Mouse (Mus musculus): Measurements from ENCODE around the gene Agtrap.

Gene Agtrap

GRCm38 (mm10) chr4:148079212-148079611 lies 8.6 kb downstream of the Agtrap start:
- DNase-seq (ENCODE audit: low read depth, low spot score) = no peak

GRCm38 (mm10) chr4:148075881-148076280 lies 11.9 kb downstream of the Agtrap start:
- DNase-seq (ENCODE audit: low read depth, low spot score) = no peak

- DNase-seq (ENCODE audit: low read depth, low spot score) = no peak
Observed at GRCm38 (mm10) chr4:148075259-148075658, 12.6 kb downstream of the Agtrap start.

GRCm38 (mm10) chr4:148074521-148075189 lies 13.2 kb downstream of the Agtrap start:
- no peak for DNase-seq (ENCODE audit: low read depth, low spot score)

- no peak for DNase-seq (ENCODE audit: low read depth, low spot score)
Observed at GRCm38 (mm10) chr4:148071508-148071907, 16.3 kb downstream of the Agtrap start.

- no peak for DNase-seq (ENCODE audit: low read depth, low spot score)
Observed at GRCm38 (mm10) chr4:148069602-148070218, 18.1 kb downstream of the Agtrap start.

GRCm38 (mm10) chr4:148067346-148067745 lies 20.5 kb downstream of the Agtrap start:
- no peak for DNase-seq (ENCODE audit: low read depth, low spot score)

- no peak for DNase-seq (ENCODE audit: low read depth, low spot score)
Observed at GRCm38 (mm10) chr4:148066401-148066744, 21.5 kb downstream of the Agtrap start.

- DNase-seq (ENCODE audit: low read depth, low spot score) = no peak
Observed at GRCm38 (mm10) chr4:148065702-148066400, 22.0 kb downstream of the Agtrap start.

GRCm38 (mm10) chr4:148061086-148061480 lies 26.7 kb downstream of the Agtrap start:
- no peak for DNase-seq (ENCODE audit: low read depth, low spot score)

- no peak for DNase-seq (ENCODE audit: low read depth, low spot score)
Observed at GRCm38 (mm10) chr4:148060120-148061085, 27.4 kb downstream of the Agtrap start.

GRCm38 (mm10) chr4:148058993-148059392 lies 28.8 kb downstream of the Agtrap start:
- peak; percentile 62 for DNase-seq (ENCODE audit: low read depth, low spot score)

GRCm38 (mm10) chr4:148058218-148058819 lies 29.5 kb downstream of the Agtrap start:
- no peak for DNase-seq (ENCODE audit: low read depth, low spot score)

GRCm38 (mm10) chr4:148057661-148058209 lies 30.1 kb downstream of the Agtrap start:
- no peak for DNase-seq (ENCODE audit: low read depth, low spot score)

GRCm38 (mm10) chr4:148056801-148057200 lies 31.0 kb downstream of the Agtrap start:
- no peak for DNase-seq (ENCODE audit: low read depth, low spot score)

GRCm38 (mm10) chr4:148056246-148056645 lies 31.6 kb downstream of the Agtrap start:
- no peak for DNase-seq (ENCODE audit: low read depth, low spot score)

GRCm38 (mm10) chr4:148054961-148055695 lies 32.7 kb downstream of the Agtrap start:
- DNase-seq (ENCODE audit: low read depth, low spot score) = no peak

- peak; percentile 83 for DNase-seq (ENCODE audit: low read depth, low spot score)
Observed at GRCm38 (mm10) chr4:148053417-148053920, 34.4 kb downstream of the Agtrap start.

- DNase-seq (ENCODE audit: low read depth, low spot score) = no peak
Observed at GRCm38 (mm10) chr4:148052976-148053375, 34.9 kb downstream of the Agtrap start.

GRCm38 (mm10) chr4:148051886-148052285 lies 35.9 kb downstream of the Agtrap start:
- no peak for DNase-seq (ENCODE audit: low read depth, low spot score)

Data from telencephalon, adult 2 months (tissue).